ENCODE assay signal across 13 mouse cellular contexts in the genomic region with DNA sequence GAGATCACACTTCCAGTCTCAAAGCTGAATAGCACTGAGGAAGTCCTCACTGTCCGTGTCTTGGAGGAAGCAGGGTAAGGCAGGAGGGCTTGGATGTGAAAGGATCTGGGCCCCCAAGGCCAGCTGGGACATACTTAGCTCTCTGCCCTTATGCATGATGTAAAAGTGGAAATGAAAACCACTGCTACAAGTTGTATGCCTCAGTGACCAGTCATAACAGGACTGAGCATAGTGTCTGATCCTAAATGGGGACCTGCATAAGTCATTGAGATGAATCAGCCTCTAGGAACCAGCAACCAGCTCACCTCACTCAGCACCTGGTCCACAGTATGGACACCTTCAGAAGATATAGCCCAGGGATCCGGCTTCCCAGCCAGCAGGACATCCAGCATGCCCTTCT.
"Had no signal": no experiment of that assay in that cellular context is flagged by ENCODE, and none has a peak within 500 bp of the region (broad histone marks: within the 10 kb centered on the region; RNA-seq: fewer than 3 reads in every experiment).

No protein-coding gene starts in this region.

- DNase-seq: liver, postnatal 0 days; right cerebral cortex, postnatal 4 days; thymus, adult 18-20 months; thymus, postnatal 36 days had no signal

- H3K27me3 ChIP-seq: kidney, embryonic 15.5 days; midbrain, embryonic 12.5 days; midbrain, embryonic 15.5 days; neural tube, embryonic 12.5 days; neural tube, embryonic 15.5 days had no signal

- H3K4me3 ChIP-seq: kidney, embryonic 15.5 days; midbrain, embryonic 12.5 days; midbrain, embryonic 15.5 days; neural tube, embryonic 12.5 days; neural tube, embryonic 15.5 days had no signal

- H3K4me1 ChIP-seq: kidney, embryonic 15.5 days; midbrain, embryonic 12.5 days; midbrain, embryonic 15.5 days; neural tube, embryonic 12.5 days; neural tube, embryonic 15.5 days had no signal

- H3K4me2 ChIP-seq: kidney, embryonic 15.5 days; liver, embryonic 11.5 days; lung, embryonic 14.5 days; midbrain, embryonic 12.5 days; midbrain, embryonic 15.5 days; neural tube, embryonic 12.5 days; neural tube, embryonic 15.5 days had no signal

- H3K36me3 ChIP-seq: midbrain, embryonic 15.5 days had no signal

- H3K27ac ChIP-seq: kidney, embryonic 15.5 days; liver, embryonic 14.5 days; macrophage; midbrain, embryonic 12.5 days; midbrain, embryonic 15.5 days; neural tube, embryonic 12.5 days; neural tube, embryonic 15.5 days had no signal

- ATAC-seq: liver, postnatal 0 days; midbrain, embryonic 15.5 days had no signal

- H3K9ac ChIP-seq: kidney, embryonic 15.5 days; liver, embryonic 14.5 days; liver, postnatal 0 days; lung, embryonic 14.5 days; midbrain, embryonic 12.5 days; midbrain, embryonic 15.5 days; neural tube, embryonic 12.5 days; neural tube, embryonic 15.5 days had no signal

- H3K9me3 ChIP-seq: kidney, embryonic 15.5 days; midbrain, embryonic 12.5 days; midbrain, embryonic 15.5 days; neural tube, embryonic 12.5 days; neural tube, embryonic 15.5 days had no signal
